Mouse (Mus musculus) heart, embryonic 11.5 days (tissue): ENCODE measurements around the gene Gcsh. TPM values are rescaled to one million over a fixed set of nuclear protein-coding genes. Genes with fewer than 3 reads are reported as not detected.

Source experiments
- ATAC-seq: fragments of 200-750 bp; cut with Nextera tagmentation; replicated peaks from 2 replicates; pipeline ENCODE4 v1.8.0; 2017; ENCODE audit warnings: moderate library complexity; ENCODE audit not compliant: insufficient number of reproducible peaks, low FRiP score, low TSS enrichment
- H3K27ac ChIP-seq: fragments of 300-500 bp; sonication (generic); 2 replicates; pipeline ENCODE4 v1.5.1; 2014; ENCODE audit warnings: mild to moderate bottlenecking, low read depth, low read length
- H3K27me3 ChIP-seq: fragments of 300-500 bp; sonication (generic); 2 replicates; pipeline ENCODE4 v1.6.1; 2014; ENCODE audit warnings: mild to moderate bottlenecking, low read length, mixed read lengths; ENCODE audit not compliant: control insufficient read depth, insufficient read depth
- H3K36me3 ChIP-seq: fragments of 300-500 bp; sonication (generic); 2 replicates; pipeline ENCODE4 v1.6.1; 2014; ENCODE audit warnings: mild to moderate bottlenecking, low read length, moderate library complexity, mixed read lengths; ENCODE audit not compliant: control insufficient read depth, insufficient read depth
- H3K4me1 ChIP-seq: fragments of 300-500 bp; sonication (generic); 2 replicates; pipeline ENCODE4 v1.6.1; 2014; ENCODE audit warnings: low read length; ENCODE audit not compliant: control insufficient read depth, insufficient read depth
- H3K4me2 ChIP-seq: fragments of 300-500 bp; sonication (generic); 2 replicates; pipeline ENCODE4 v1.6.1; 2014; ENCODE audit warnings: mild to moderate bottlenecking, moderate library complexity
- H3K4me3 ChIP-seq: fragments of 300-500 bp; sonication (generic); 2 replicates; pipeline ENCODE4 v1.5.1; 2014; ENCODE audit warnings: low read depth, low read length
- H3K9ac ChIP-seq: fragments of 300-500 bp; sonication (generic); 2 replicates; pipeline ENCODE4 v1.6.1; 2014; ENCODE audit warnings: mild to moderate bottlenecking, low read depth, low read length, moderate library complexity
- H3K9me3 ChIP-seq: fragments of 300-500 bp; sonication (generic); replicated peaks from 2 replicates; pipeline ENCODE4 v1.6.1; 2016; ENCODE audit warnings: low read length; ENCODE audit not compliant: control insufficient read depth
- WGBS: fragments of 180-500 bp; shearing (Covaris S2); extraction: QIAGEN DNeasy Blood & Tissue Kit; methylation state at CpG from one replicate; pipeline ENCODE4 v1.1.7; 2014; ENCODE audit not compliant: insufficient replicate concordance; 5-methylcytosine and 5-hydroxymethylcytosine counted together
- polyA plus RNA-seq: library from polyadenylated mRNA; unstranded; fragments of >200 nt; fragmentation: Nextera tagmentation; extraction: Ambion mirVana; gene quantifications from 2 replicates; pipeline ENCODE4 v1.2.1, GENCODE M21; 2014

Gene Gcsh
- 91.7 and 95.2 TPM in 2 replicates for polyA plus RNA-seq

DNA sequence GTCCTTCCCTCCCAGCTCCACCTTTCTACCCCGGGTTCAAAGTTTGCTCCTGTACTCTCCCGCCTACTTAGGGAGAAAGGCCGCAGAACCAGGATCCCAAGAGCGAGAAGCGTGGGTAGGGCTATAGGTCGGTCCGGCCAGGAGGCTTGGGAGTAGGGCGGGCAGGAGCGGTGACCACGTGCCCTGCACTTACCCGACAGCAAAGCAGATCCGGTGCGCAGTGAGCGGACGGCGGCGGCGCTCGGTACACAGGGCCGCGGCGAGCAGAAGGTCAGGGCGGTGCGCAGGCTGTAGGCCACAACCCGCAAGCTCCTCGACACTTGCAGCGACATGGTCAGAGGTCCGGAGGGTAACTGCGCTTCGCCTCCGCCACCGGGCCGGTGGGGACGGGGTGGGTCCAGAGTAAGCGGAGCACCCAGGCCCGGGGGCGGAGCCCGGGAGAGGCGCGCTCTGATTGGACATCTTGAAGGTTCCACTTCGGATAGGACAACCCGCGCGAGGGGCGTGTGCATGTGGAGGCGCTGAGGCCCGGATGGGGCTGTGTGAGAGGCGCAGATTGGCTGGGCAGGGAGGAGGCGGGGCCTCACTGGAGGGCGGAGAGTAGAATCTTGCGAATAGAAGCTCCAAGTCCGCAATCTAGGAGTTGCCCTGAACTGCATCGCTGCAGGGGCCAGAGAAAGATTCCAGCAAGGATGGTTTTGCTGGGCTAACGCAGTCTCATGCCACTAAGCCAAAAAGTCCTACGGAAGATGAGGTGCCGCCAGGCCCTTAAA, at the start of gene Gcsh:
Gene Gcsh, minus strand, starts transcription at position 443 of the 773 bp plus-strand sequence.
- Histone ChIP-seq H3K4me2 (peak within 1 kb of the TSS; percentile 90), H3K27me3 (no peaks in the 10 kb centered on the region), H3K4me1 (peaks cover 16% of the 10 kb centered on the region), H3K9me3 (no peaks in the 10 kb centered on the region), H3K4me3 (peak within 1 kb of the TSS; percentile 76), H3K27ac (peak within 1 kb of the TSS; percentile 70; the same call in 1 of the 2 replicates), H3K36me3 (no peaks in the 10 kb centered on the region), H3K9ac (peak within 1 kb of the TSS; percentile 78)
- WGBS: under 1% methylated on average over 56 of the region's 56 CpGs
- peak; percentile 100 for ATAC-seq

- Histone ChIP-seq H3K9me3 (no peaks in the 10 kb centered on the region), H3K36me3 (no peaks in the 10 kb centered on the region), H3K27ac (no peak overlapping the region), H3K27me3 (peaks cover 8% of the 10 kb centered on the region; the same call in 1 of the 2 replicates), H3K9ac (no peak overlapping the region), H3K4me1 (no peaks in the 10 kb centered on the region), H3K4me3 (no peak overlapping the region), H3K4me2 (no peak overlapping the region)
- 76% methylated on average over 7 of the region's 7 CpGs for WGBS
- no peak for ATAC-seq
These were observed 46.5 kb upstream of the Gcsh start for GRCm38 (mm10) chr8:117039843-117040242.

- Histone ChIP-seq H3K36me3 (no peaks in the 10 kb centered on the region), H3K4me1 (no peaks in the 10 kb centered on the region), H3K4me3 (no peak overlapping the region), H3K4me2 (no peak overlapping the region), H3K27ac (no peak overlapping the region), H3K9ac (no peak overlapping the region), H3K27me3 (peaks cover 4% of the 10 kb centered on the region; the same call in 1 of the 2 replicates), H3K9me3 (no peaks in the 10 kb centered on the region)
- WGBS: 77% methylated on average over 7 of the region's 7 CpGs
- no peak for ATAC-seq
These were observed 44.1 kb upstream of the Gcsh start for GRCm38 (mm10) chr8:117037374-117037935.

DNA sequence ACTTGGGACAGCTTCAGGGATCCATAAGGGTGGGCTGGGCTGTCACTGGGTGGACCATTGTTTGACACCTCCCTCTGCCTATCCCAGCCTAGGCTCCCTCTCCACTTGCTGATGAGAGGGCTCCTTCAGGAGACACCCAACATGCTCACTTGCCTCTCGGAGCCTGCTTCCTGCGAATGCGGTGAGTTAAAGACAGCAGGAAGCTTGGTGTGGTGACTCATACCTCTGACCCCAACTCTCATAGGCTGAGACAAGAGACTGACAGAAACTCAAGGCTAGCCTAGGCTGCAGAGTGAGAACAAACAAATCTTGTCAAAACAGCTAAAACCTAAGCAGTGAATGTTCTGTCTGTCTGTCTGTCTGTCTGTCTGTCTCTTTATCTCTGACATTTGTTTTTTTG, 40.1 kb upstream of the Gcsh start:
- H3K9ac ChIP-seq: no peak overlapping the region
- ATAC-seq: no peak
- no peaks in the 10 kb centered on the region for H3K4me1 ChIP-seq
- H3K36me3 ChIP-seq: no peaks in the 10 kb centered on the region
- WGBS: 46% methylated on average over 3 of the region's 3 CpGs
- H3K9me3 ChIP-seq: no peaks in the 10 kb centered on the region
- H3K27ac ChIP-seq: no peak overlapping the region
- H3K4me3 ChIP-seq: no peak overlapping the region
- no peaks in the 10 kb centered on the region for H3K27me3 ChIP-seq
- H3K4me2 ChIP-seq: no peak overlapping the region

DNA sequence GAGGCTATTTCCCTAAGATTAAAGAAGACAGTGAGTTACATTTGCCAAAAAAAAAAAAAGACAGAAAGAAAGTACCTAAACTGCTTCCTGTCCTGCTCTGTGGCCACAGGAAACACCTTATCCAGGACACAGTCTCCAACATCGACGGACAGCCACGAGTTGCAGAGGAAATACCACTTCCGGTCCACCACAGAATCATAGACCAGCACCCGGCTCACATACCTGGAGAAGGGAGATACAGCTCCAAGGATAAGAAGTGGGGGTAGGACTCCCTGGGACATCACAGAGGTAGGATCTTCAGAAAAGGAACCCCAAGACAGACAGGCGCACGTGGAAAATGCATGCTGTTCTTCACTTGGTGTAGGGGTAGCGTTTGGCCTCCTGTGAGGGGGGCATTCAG, 39.3 kb upstream of the Gcsh start:
- H3K4me1 ChIP-seq: no peaks in the 10 kb centered on the region
- no peaks in the 10 kb centered on the region for H3K27me3 ChIP-seq
- no peak overlapping the region for H3K27ac ChIP-seq
- no peak for ATAC-seq
- H3K36me3 ChIP-seq: no peaks in the 10 kb centered on the region
- 62% methylated on average over 8 of the region's 8 CpGs for WGBS
- no peak overlapping the region for H3K4me2 ChIP-seq
- no peak overlapping the region for H3K9ac ChIP-seq
- no peaks in the 10 kb centered on the region for H3K9me3 ChIP-seq
- H3K4me3 ChIP-seq: no peak overlapping the region

- Histone ChIP-seq H3K4me1 (no peaks in the 10 kb centered on the region), H3K27ac (no peak overlapping the region), H3K9me3 (no peaks in the 10 kb centered on the region), H3K4me3 (no peak overlapping the region), H3K4me2 (no peak overlapping the region), H3K27me3 (no peaks in the 10 kb centered on the region), H3K9ac (no peak overlapping the region), H3K36me3 (no peaks in the 10 kb centered on the region)
- WGBS: 60% methylated on average over 6 of the region's 6 CpGs
- no peak for ATAC-seq
These were observed 38.1 kb upstream of the Gcsh start for GRCm38 (mm10) chr8:117031476-117031875.

DNA sequence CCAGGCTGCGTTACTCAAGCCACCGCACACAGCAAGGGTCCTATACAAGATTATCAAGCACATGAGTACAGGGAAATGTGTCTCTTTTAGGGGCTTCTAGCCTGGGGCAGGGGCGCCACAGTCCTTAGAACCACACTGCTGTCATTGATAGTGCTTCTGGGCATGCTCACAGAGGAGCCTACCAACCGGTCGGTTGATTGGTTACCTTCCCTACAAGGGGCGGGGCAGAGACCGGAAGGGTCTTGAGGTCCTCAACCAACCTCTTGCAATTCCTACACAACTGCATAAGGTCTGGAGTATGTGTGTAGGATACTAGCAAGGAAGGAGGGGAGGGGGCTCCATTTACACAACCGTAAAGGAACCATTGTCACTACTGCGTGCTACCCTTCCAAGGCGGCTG, 35.3 kb upstream of the Gcsh start:
- H3K4me2 ChIP-seq: no peak overlapping the region
- no peaks in the 10 kb centered on the region for H3K36me3 ChIP-seq
- no peaks in the 10 kb centered on the region for H3K9me3 ChIP-seq
- no peak for ATAC-seq
- H3K9ac ChIP-seq: no peak overlapping the region
- H3K4me1 ChIP-seq: no peaks in the 10 kb centered on the region
- H3K27ac ChIP-seq: no peak overlapping the region
- no peaks in the 10 kb centered on the region for H3K27me3 ChIP-seq
- no peak overlapping the region for H3K4me3 ChIP-seq
- 86% methylated on average over 10 of the region's 10 CpGs for WGBS

DNA sequence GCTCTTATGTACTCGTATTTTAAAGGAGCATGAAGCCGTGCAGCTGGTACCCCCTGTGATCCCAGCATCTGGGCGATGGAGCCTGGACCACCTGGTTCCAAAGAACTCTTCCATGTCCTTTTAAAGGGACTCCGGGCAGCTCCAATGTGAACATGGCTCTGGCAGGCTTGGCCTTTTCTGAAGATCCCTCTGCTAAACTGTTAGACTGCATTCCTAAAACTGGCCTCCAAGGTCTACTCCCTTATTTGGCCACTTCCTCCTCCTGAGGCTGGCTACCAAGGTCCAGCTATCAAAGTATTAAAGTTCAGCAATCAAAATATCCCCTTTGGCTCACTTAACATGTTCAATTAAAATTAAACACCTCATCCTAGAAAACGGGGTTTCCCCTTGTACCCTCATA, 34.3 kb upstream of the Gcsh start:
- WGBS: 84% methylated on average over 5 of the region's 5 CpGs
- Histone ChIP-seq H3K4me1 (no peaks in the 10 kb centered on the region), H3K27ac (no peak overlapping the region), H3K9me3 (no peaks in the 10 kb centered on the region), H3K9ac (no peak overlapping the region), H3K4me2 (no peak overlapping the region), H3K27me3 (no peaks in the 10 kb centered on the region), H3K4me3 (no peak overlapping the region), H3K36me3 (no peaks in the 10 kb centered on the region)
- no peak for ATAC-seq
